Mouse (Mus musculus): ENCODE measurements around the gene Gtf2i.

The Gtf2i gene

GRCm38 (mm10) chr5:134244890-134245289, 69.7 kb downstream of the Gtf2i start:
- no peak for DNase-seq (ENCODE audit: low read depth, low spot score)

- DNase-seq (ENCODE audit: low read depth, low spot score), result peak; percentile 64
Observed at GRCm38 (mm10) chr5:134243661-134244436, 70.7 kb downstream of the Gtf2i start.

- no peak for DNase-seq (ENCODE audit: low read depth, low spot score)
Observed at GRCm38 (mm10) chr5:134241831-134242230, 72.7 kb downstream of the Gtf2i start.

GRCm38 (mm10) chr5:134237936-134238760, 76.4 kb downstream of the Gtf2i start:
- peak; percentile 78 for DNase-seq (ENCODE audit: low read depth, low spot score)

GRCm38 (mm10) chr5:134237508-134237907, 77.1 kb downstream of the Gtf2i start:
- no peak for DNase-seq (ENCODE audit: low read depth, low spot score)

- no peak for DNase-seq (ENCODE audit: low read depth, low spot score)
Observed at GRCm38 (mm10) chr5:134236796-134237195, 77.8 kb downstream of the Gtf2i start.

GRCm38 (mm10) chr5:134236241-134236640, 78.3 kb downstream of the Gtf2i start:
- DNase-seq (ENCODE audit: low read depth, low spot score), result no peak

- no peak for DNase-seq (ENCODE audit: low read depth, low spot score)
Observed at GRCm38 (mm10) chr5:134235111-134235510, 79.4 kb downstream of the Gtf2i start.

- DNase-seq (ENCODE audit: low read depth, low spot score), result no peak
Observed at GRCm38 (mm10) chr5:134234205-134234604, 80.4 kb downstream of the Gtf2i start.

GRCm38 (mm10) chr5:134233244-134233651, 81.3 kb downstream of the Gtf2i start:
- no peak for DNase-seq (ENCODE audit: low read depth, low spot score)

GRCm38 (mm10) chr5:134232568-134232967, 82.0 kb downstream of the Gtf2i start:
- no peak for DNase-seq (ENCODE audit: low read depth, low spot score)

GRCm38 (mm10) chr5:134232111-134232510, 82.4 kb downstream of the Gtf2i start:
- DNase-seq (ENCODE audit: low read depth, low spot score), result no peak

GRCm38 (mm10) chr5:134231376-134231775, 83.2 kb downstream of the Gtf2i start:
- no peak for DNase-seq (ENCODE audit: low read depth, low spot score)

GRCm38 (mm10) chr5:134229391-134229790, 85.2 kb downstream of the Gtf2i start, which contains the start of gene Ncf1:
TSS of gene Ncf1 (minus strand) at chr5:134229625.
- no peak for DNase-seq (ENCODE audit: low read depth, low spot score)

GRCm38 (mm10) chr5:134228249-134228638, 86.3 kb downstream of the Gtf2i start:
- no peak for DNase-seq (ENCODE audit: low read depth, low spot score)

GRCm38 (mm10) chr5:134227574-134228248, 86.8 kb downstream of the Gtf2i start:
- peak; percentile 68 for DNase-seq (ENCODE audit: low read depth, low spot score)

- no peak for DNase-seq (ENCODE audit: low read depth, low spot score)
Observed at GRCm38 (mm10) chr5:134226946-134227345, 87.6 kb downstream of the Gtf2i start.

- no peak for DNase-seq (ENCODE audit: low read depth, low spot score)
Observed at GRCm38 (mm10) chr5:134225110-134225901, 89.3 kb downstream of the Gtf2i start.

GRCm38 (mm10) chr5:134221708-134222150, 92.8 kb downstream of the Gtf2i start:
- no peak for DNase-seq (ENCODE audit: low read depth, low spot score)

GRCm38 (mm10) chr5:134221278-134221677, 93.3 kb downstream of the Gtf2i start:
- no peak for DNase-seq (ENCODE audit: low read depth, low spot score)

- no peak for DNase-seq (ENCODE audit: low read depth, low spot score)
Observed at GRCm38 (mm10) chr5:134217900-134218299, 96.7 kb downstream of the Gtf2i start.

Data from R1 (cell line).